Mouse (Mus musculus) cortical plate, adult 2 months (tissue): ENCODE results near the gene Olfr750.

Experiments
- CTCF ChIP-seq: fragments of 200-500 bp; IDR thresholded peaks from 2 replicates; pipeline ENCODE4 v1.5.1; 2011; ENCODE audit warnings: mild to moderate bottlenecking, control low read depth, low read length; ENCODE audit not compliant: insufficient read depth; ENCODE audit errors: extremely low read depth
- POLR2A ChIP-seq: fragments of 200-500 bp; IDR thresholded peaks from 2 replicates; pipeline ENCODE4 v1.6.1; 2011; ENCODE audit warnings: mild to moderate bottlenecking, low read length, control low read depth; ENCODE audit not compliant: insufficient read depth; ENCODE audit errors: extremely low read depth

- no peak for TF ChIP-seq CTCF
- no peak for TF ChIP-seq POLR2A
Measured at GRCm38 (mm10) chr14:51101284-51101683, 27.0 kb upstream of the Olfr750 start.
